Mouse (Mus musculus): ENCODE measurements at regions not wholly inside any gene's neighbourhood (a gene's known extent, or its start where the extent isn't known, plus 50 kb on each side); places are given as distances from the start of the nearest gene placed in this dataset.

DNA sequence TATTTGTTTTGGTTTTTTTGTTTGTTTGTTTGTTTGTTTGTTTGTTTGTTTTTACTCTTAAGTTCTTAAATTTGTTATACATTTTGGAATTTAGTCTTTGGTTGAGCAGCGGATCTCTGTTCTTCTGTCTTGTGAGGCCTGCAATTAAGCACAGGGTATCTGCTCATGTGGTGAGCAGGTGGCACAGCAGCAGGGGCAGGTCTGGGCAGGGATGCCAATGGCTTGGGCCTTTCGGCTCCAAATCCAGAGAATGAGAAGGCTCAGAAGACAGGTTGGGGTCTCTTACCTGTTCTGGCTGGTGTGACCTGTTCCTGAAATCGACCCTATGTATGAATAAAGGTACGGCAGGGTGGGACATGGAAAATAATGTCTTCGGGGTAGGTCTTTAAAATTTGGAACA is 186.0 kb downstream of the Gmnc start:
- no peak for TF ChIP-seq CTCF (conservative IDR thresholded peaks at IDR 0.05; ENCODE audit: low read length)
- TF ChIP-seq POU5F1 (IDR thresholded peaks at IDR 0.05; ENCODE audit: borderline replicate concordance, low read length), result no peak
